Mouse (Mus musculus) erythroblast, embryonic 14.5 days (primary cell): ENCODE results near the gene Actrt3.

Experiments used
- GATA1 ChIP-seq: IDR thresholded peaks from 2 replicates; pipeline ENCODE4 v1.6.1; 2012; ENCODE audit warnings: low read length, inconsistent platforms, mixed read lengths
- TAL1 ChIP-seq: IDR thresholded peaks from 3 replicates; pipeline ENCODE4 v1.6.1; 2012; ENCODE audit warnings: low read length, inconsistent platforms, mixed read lengths

GRCm38 (mm10) chr3:30593719-30594485 lies 5.8 kb downstream of the Actrt3 start:
- TF ChIP-seq GATA1 (no peak), TAL1 (no peak; the same call in 2 of the 3 replicates)
